Mouse (Mus musculus): ENCODE results near the gene Ubb. TPM values are rescaled to one million over a fixed set of nuclear protein-coding genes. Genes with fewer than 3 reads are reported as not detected.

Gene Ubb
- polyA plus RNA-seq, 1 experiment from 2014 or later: 4,691 TPM

DNA sequence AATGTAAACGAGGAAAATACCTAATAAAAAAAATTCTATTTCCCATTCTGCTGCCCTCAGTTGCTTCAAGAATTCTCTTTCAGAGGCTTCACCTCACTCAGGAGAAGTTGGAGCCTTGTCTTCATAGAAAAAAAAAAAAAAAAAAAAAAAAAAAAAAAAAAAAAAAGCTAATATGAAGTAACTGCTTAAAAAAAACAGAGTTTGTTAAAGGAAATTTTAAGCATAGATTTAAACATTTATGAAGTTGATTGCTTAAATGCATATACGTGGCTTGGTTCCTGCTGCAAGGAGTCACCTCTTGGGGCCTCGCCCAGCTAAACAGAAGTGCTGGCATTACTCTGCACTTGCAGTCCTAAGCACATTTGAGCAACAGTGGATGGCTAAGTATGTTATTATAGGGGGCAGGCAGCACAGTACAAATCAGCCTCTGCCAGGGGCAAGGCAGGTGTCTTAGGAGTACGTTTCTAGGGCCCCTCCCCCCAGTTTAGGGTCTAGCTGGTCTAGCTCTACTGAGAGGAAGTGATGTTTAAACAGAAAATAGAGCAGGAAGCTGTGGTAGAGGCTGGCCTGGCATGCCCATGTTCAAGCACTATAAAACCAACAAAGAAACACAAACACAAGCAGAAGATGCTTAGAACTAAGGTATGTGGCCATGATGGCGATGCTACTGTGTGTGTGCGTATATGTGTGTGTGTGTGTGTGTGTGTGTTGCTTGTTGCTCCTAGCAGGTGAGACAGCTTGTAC is 23.2 kb downstream of the Ubb start, which contains the start of gene Trpv2:
TSS of gene Trpv2 (plus strand) at position 528 of the 744 bp plus-strand sequence.
- H3K9ac ChIP-seq (replicated peaks): peak within 1 kb of the TSS; percentile 77; the same call in 1 of the 2 replicates

DNA sequence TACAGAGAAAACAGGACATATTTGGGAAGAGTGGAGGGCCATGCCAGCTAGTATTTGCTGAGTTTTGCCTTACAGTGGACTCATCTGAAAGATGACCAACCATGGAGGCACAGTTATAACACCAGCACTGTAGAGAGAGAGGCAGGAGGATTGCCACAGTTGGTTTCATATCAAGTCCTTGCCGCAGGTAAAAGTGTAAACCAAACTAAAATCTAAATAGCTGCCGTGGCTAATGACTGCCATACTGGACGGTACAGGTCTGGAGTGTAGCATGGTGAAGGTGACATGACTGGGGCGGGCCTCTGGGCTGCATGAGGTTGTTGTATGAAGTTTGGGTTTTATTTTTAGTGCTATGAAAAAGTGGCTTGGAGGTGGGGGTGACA is 23.7 kb downstream of the Ubb start:
- no peaks in the 10 kb centered on the region for H3K36me3 ChIP-seq
- H3K4me2 ChIP-seq (replicated peaks): no peak overlapping the region
- WGBS: 92% methylated on average over 4 of the region's 4 CpGs
- peaks cover 5% of the 10 kb centered on the region; the same call in 1 of the 2 replicates for H3K27me3 ChIP-seq
- no peaks in the 10 kb centered on the region for H3K9me3 ChIP-seq
- no peak overlapping the region for H3K4me3 ChIP-seq (replicated peaks)
- H3K4me1 ChIP-seq (replicated peaks): peaks cover 18% of the 10 kb centered on the region
- H3K27ac ChIP-seq: no peak overlapping the region
- no peak overlapping the region for H3K9ac ChIP-seq (replicated peaks)
- peak; percentile 49; the same call in 1 of the 2 replicates for ATAC-seq

More for the DNA sequence above, 23.2 kb downstream of the Ubb start, which contains the start of gene Trpv2:
- no peak for ATAC-seq
- 82% methylated on average over 6 of the region's 6 CpGs for WGBS
- peaks cover 18% of the 10 kb centered on the region for H3K4me1 ChIP-seq (replicated peaks)
- peak within 1 kb of the TSS; percentile 57 for H3K4me3 ChIP-seq (replicated peaks)
- no peaks in the 10 kb centered on the region for H3K9me3 ChIP-seq
- no peak within 1 kb of the TSS for H3K27ac ChIP-seq
- no peaks in the 10 kb centered on the region for H3K36me3 ChIP-seq
- H3K4me2 ChIP-seq (replicated peaks): peak within 1 kb of the TSS; percentile 93
- H3K27me3 ChIP-seq: peaks cover 5% of the 10 kb centered on the region; the same call in 1 of the 2 replicates

DNA sequence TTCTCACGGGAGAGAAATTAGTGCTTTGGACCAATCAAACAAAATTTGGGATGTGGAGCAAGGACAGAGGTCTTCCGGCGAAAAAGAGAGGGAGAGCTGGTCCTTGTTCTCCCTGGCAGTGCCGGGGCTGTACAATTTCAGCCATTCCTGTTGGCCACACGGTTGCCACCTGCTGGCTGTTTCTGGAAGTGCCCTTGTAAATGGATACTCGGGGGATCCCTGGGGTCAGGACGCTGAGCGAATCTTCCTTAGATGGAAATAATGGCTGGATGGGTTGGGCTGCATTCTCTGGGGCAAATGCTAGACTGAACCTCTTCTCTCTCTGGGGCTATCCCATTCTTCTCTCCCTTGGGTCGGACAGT is 24.3 kb downstream of the Ubb start:
- peak; percentile 81 for ATAC-seq
- peak overlapping the region; percentile 72; the same call in 1 of the 2 replicates for H3K27ac ChIP-seq
- peaks cover 18% of the 10 kb centered on the region for H3K4me1 ChIP-seq (replicated peaks)
- H3K27me3 ChIP-seq: peaks cover 5% of the 10 kb centered on the region; the same call in 1 of the 2 replicates
- no peaks in the 10 kb centered on the region for H3K9me3 ChIP-seq
- H3K4me3 ChIP-seq (replicated peaks): peak overlapping the region; percentile 57
- peak overlapping the region; percentile 93 for H3K4me2 ChIP-seq (replicated peaks)
- no peaks in the 10 kb centered on the region for H3K36me3 ChIP-seq
- 1% methylated on average over 9 of the region's 9 CpGs for WGBS
- H3K9ac ChIP-seq (replicated peaks): peak overlapping the region; percentile 77

DNA sequence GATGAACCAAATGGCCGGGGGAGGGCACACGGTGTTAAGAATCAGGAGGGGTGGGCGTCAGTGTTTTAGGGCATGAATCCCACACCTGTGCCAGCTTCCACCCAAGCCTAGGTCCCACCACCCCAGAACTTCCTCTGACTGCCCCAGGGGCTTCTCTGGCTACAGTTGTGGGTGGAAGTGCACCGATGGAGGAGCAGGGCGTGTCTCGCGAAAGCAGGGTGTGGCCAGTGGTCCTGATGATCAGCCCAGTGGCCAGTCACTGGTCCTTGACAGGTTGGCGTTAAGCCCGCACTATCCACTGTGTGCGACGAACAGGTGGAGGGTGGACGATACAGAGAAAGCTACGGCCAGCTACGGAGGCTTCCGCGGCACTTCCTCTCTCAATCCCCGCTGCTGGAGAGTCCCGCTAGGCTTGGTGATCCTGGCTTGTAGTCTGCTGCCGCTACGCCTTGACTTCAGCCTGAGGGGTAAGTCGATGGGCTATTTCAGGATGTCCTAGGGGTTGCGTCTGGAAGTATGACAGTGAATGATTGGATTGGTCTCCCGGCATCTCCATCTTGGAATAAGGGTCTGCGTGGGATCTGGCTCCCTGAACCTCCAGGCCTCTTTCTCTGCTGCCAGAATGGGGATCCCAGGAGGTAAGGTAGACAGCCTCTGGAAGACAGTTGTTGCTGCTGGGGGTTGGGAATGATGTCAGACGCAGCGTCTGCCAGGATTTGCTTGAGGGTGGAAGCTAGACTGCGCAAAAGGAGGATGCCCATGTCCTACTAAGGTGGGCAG is 24.9 kb downstream of the Ubb start:
- no peaks in the 10 kb centered on the region for H3K36me3 ChIP-seq
- ATAC-seq: peak; percentile 81
- peak overlapping the region; percentile 72 for H3K27ac ChIP-seq
- H3K4me2 ChIP-seq (replicated peaks): peak overlapping the region; percentile 93
- peak overlapping the region; percentile 57 for H3K4me3 ChIP-seq (replicated peaks)
- H3K9ac ChIP-seq (replicated peaks): peak overlapping the region; percentile 77
- H3K27me3 ChIP-seq: peaks cover 5% of the 10 kb centered on the region; the same call in 1 of the 2 replicates
- H3K9me3 ChIP-seq: no peaks in the 10 kb centered on the region
- H3K4me1 ChIP-seq (replicated peaks): peaks cover 18% of the 10 kb centered on the region
- 6% methylated on average over 27 of the region's 27 CpGs for WGBS

DNA sequence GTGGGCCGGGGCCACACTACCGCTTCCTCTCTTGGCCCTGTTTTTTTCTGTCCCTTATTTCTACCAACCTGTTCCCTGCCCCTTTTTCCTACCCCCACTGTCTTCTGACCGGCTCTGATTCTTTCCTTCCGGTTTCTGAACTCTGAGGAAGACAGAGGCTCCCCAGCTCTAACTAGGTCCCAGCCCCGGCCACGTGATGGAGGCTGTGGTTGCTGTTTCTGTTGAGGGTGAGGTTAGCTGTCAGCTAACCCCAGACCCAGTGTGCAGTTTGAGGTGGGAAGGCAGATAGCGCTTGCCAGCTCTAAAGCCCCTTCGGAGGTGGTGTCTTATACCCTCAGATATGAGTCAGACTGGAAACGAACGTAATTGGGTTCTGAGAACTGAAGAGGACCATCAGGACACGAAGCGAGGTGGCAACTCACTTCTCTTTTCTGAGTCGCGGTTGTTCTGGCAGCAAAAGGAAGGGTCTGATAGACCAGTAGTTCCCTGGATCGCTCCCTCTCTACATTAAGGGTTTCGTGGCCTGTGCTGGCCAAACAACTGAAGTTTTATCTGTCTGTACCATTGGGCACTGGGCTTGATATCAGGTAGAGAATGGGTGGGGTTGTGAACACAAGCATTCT is 25.7 kb downstream of the Ubb start:
- peaks cover 5% of the 10 kb centered on the region; the same call in 1 of the 2 replicates for H3K27me3 ChIP-seq
- H3K9me3 ChIP-seq: no peaks in the 10 kb centered on the region
- peaks cover 18% of the 10 kb centered on the region for H3K4me1 ChIP-seq (replicated peaks)
- H3K4me3 ChIP-seq (replicated peaks): peak overlapping the region; percentile 57
- H3K4me2 ChIP-seq (replicated peaks): peak overlapping the region; percentile 93
- ATAC-seq: no peak
- H3K27ac ChIP-seq: peak overlapping the region; percentile 72
- H3K36me3 ChIP-seq: no peaks in the 10 kb centered on the region
- WGBS: 69% methylated on average over 16 of the region's 16 CpGs
- H3K9ac ChIP-seq (replicated peaks): peak overlapping the region; percentile 77

DNA sequence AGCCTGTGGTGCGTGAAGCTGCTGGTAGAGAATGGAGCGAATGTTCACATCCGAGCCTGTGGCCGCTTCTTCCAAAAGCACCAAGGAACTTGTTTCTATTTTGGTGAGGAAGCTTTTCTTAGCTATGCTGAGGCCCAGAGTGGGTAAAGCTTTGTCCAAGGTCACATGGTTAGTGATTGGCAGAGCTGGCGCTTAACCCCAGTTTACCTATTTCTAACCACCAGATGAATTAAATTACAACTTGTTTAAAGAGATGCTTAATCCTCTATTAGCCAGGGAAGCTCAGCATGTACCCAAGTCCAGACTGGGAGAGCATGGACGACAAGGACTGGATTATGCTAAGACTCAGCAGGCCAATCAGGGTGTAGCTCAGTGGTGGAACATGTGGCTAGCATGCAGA is 32.1 kb downstream of the Ubb start:
- H3K4me2 ChIP-seq (replicated peaks): no peak overlapping the region
- no peak overlapping the region for H3K9ac ChIP-seq (replicated peaks)
- no peaks in the 10 kb centered on the region for H3K4me1 ChIP-seq (replicated peaks)
- no peak overlapping the region for H3K27ac ChIP-seq
- peaks cover 15% of the 10 kb centered on the region for H3K36me3 ChIP-seq
- no peak overlapping the region for H3K4me3 ChIP-seq (replicated peaks)
- H3K27me3 ChIP-seq: peaks cover 2% of the 10 kb centered on the region; the same call in 1 of the 2 replicates
- no peak for ATAC-seq
- 56% methylated on average over 6 of the region's 6 CpGs for WGBS
- H3K9me3 ChIP-seq: no peaks in the 10 kb centered on the region

DNA sequence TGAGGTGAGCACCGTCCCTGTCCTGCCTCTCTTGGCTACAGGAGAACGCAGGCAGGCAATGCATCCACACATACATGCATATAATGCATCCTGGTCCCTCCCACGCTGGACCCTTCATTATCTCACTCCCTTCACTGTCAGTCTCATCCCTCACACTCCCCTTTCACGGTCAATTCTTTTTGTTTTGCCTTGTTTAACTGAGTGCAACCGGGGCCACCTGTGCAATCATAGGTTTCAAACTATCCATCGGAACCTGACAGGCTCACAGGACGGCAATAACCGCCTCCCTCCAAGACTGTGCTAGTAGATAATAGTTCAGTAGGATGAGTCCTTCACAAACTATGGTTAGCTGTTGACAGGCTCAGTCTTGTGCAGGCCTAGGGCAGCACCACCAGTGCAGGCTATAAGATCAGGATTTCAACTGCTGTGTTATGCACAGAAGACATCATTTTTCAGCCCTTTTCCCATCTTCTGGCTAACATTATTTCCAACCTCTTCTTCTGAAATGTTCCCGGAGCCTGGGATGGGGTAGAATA is 33.8 kb downstream of the Ubb start:
- H3K4me2 ChIP-seq (replicated peaks): no peak overlapping the region
- ATAC-seq: no peak
- whole genome bisulfite sequencing: 85% methylated on average over 9 of the region's 9 CpGs

DNA sequence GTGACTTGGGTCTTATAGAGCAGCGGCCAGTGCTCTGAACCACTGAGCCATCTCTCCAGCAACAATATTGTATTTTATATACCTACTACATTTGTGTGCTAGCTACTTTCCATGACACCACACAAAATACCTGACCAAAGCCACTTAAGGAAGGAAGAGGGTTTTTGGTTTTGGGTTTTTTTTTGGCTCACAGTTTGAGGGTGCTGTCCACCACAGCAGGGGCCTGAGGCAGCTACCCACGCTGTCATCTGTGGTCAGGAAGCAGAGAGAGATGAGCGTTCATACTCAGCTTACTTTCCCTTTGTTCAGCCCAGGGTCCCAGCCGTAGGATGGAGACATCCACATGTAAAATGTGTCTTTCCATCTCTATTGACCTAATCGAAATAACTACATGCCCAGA is 36.1 kb downstream of the Ubb start:
- Histone ChIP-seq H3K27me3 (no peaks in the 10 kb centered on the region), H3K4me1 (replicated peaks) (no peaks in the 10 kb centered on the region), H3K9ac (replicated peaks) (no peak overlapping the region), H3K36me3 (peaks cover 21% of the 10 kb centered on the region), H3K4me3 (replicated peaks) (no peak overlapping the region), H3K4me2 (replicated peaks) (no peak overlapping the region), H3K27ac (no peak overlapping the region), H3K9me3 (no peaks in the 10 kb centered on the region)
- 84% methylated on average over 5 of the region's 5 CpGs for WGBS
- no peak for ATAC-seq

More for the DNA sequence above, 33.8 kb downstream of the Ubb start:
- no peak overlapping the region for H3K9ac ChIP-seq (replicated peaks)
- peaks cover 20% of the 10 kb centered on the region for H3K36me3 ChIP-seq
- no peak overlapping the region for H3K27ac ChIP-seq
- no peaks in the 10 kb centered on the region for H3K9me3 ChIP-seq
- no peak overlapping the region for H3K4me3 ChIP-seq (replicated peaks)
- no peaks in the 10 kb centered on the region for H3K4me1 ChIP-seq (replicated peaks)
- H3K27me3 ChIP-seq: no peaks in the 10 kb centered on the region

DNA sequence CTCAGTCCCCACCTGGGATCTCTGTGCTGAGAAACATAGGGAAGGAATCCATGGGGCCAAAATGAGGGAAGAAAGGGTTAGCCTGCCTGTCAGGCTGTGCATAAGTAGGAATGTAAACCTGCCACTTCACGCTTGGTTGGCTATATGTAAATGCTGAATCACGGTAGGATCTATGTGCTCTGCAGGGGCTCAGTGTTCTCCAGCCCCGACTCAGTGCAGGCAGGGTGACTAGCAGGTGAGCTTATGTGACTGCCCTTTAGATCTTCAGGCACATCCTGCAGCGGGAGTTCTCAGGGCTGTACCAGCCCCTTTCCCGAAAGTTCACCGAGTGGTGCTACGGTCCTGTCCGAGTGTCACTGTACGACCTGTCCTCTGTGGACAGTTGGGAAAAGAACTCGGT is 38.4 kb downstream of the Ubb start:
- H3K27me3 ChIP-seq: no peaks in the 10 kb centered on the region
- no peak overlapping the region for H3K4me2 ChIP-seq (replicated peaks)
- H3K4me1 ChIP-seq (replicated peaks): no peaks in the 10 kb centered on the region
- no peak overlapping the region for H3K27ac ChIP-seq
- H3K4me3 ChIP-seq (replicated peaks): no peak overlapping the region
- WGBS: 79% methylated on average over 10 of the region's 10 CpGs
- H3K36me3 ChIP-seq: peaks cover 20% of the 10 kb centered on the region
- no peak for ATAC-seq
- H3K9ac ChIP-seq (replicated peaks): no peak overlapping the region
- no peaks in the 10 kb centered on the region for H3K9me3 ChIP-seq

DNA sequence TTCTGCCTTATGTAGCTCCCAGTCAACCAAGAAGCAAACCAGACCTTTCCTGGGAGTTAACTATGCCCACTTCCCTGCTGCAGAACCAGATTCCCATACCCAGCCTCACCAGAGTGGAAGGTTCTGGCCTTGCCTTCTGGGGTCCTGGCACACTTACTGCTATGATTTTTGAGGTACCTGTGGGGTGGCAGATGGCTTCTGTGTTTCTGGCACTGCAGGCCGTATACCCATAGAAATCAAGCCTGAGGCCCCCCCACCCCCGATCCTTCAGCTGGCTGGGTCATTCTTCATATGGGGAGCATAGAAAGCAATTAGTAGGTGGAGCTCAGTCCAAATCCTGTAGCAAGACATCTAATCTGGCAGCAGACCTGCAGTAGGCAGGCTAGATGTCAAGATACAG is 40.1 kb downstream of the Ubb start:
- Histone ChIP-seq H3K9ac (replicated peaks) (no peak overlapping the region), H3K27me3 (no peaks in the 10 kb centered on the region), H3K4me3 (replicated peaks) (no peak overlapping the region), H3K4me2 (replicated peaks) (no peak overlapping the region), H3K36me3 (peaks cover 26% of the 10 kb centered on the region), H3K4me1 (replicated peaks) (no peaks in the 10 kb centered on the region), H3K9me3 (no peaks in the 10 kb centered on the region), H3K27ac (no peak overlapping the region)
- WGBS: 93% methylated on average over 2 of the region's 2 CpGs
- ATAC-seq: no peak

DNA sequence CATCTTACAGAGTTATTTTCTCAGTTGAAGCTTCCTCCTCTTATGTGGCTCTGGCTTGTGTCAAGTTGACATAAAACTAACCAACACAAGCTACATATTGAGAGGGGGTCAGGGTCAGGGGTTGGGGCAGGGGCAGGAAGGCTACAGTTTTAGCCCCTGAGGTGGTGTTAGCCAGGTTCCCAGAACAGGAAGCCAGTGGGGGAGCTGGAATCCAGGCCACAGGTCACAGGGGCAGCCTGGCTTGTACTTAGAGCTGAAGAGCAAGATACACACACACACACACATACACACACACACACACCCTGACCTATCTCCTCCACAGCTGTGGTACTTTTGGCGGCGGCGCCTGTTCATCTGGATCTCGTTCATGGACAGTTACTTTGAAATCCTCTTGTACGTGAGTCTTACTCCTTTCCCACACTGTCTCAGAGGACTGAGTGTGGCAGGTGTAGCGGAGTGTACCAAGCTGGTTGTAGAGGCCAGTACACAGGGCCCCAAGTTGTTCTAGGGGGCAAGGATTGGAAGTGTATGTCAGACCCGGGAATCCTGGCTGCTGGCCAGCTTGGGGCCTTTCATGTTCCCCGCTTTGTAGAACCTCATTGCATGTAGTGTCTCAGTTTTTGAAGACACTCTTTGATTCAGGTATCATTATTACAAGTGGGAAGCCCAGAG is 41.1 kb downstream of the Ubb start:
- Histone ChIP-seq H3K4me1 (replicated peaks) (no peaks in the 10 kb centered on the region), H3K27me3 (0 out of 2 replicates have a peak, but pooled peaks cover 3% of the 10 kb centered on the region), H3K9me3 (no peaks in the 10 kb centered on the region), H3K9ac (replicated peaks) (no peak overlapping the region), H3K36me3 (peaks cover 23% of the 10 kb centered on the region), H3K4me3 (replicated peaks) (no peak overlapping the region), H3K27ac (no peak overlapping the region), H3K4me2 (replicated peaks) (no peak overlapping the region)
- no peak for ATAC-seq
- WGBS: 85% methylated on average over 8 of the region's 8 CpGs

Data from midbrain, embryonic 13.5 days (tissue).